Mouse (Mus musculus) cortical plate, adult 2 months (tissue): ENCODE data around the gene Gmpr. TPM values are rescaled to one million over a fixed set of nuclear protein-coding genes. Genes with fewer than 3 reads are reported as not detected.

ENCODE experiments used
- H3K27ac ChIP-seq: fragments of 200-500 bp; 2 replicates; pipeline ENCODE4 v1.5.1; 2012; ENCODE audit warnings: low read length, control low read depth, inconsistent platforms; ENCODE audit not compliant: insufficient read depth
- H3K4me1 ChIP-seq: fragments of 200-500 bp; 2 replicates; pipeline ENCODE4 v1.6.1; 2011; ENCODE audit warnings: low read length; ENCODE audit not compliant: control insufficient read depth, insufficient read depth
- H3K4me3 ChIP-seq: fragments of 200-500 bp; 2 replicates; pipeline ENCODE4 v1.5.1; 2011; ENCODE audit warnings: mild to moderate bottlenecking, low read length, control low read depth; ENCODE audit not compliant: insufficient read depth
- CTCF ChIP-seq: fragments of 200-500 bp; IDR thresholded peaks from 2 replicates; pipeline ENCODE4 v1.5.1; 2011; ENCODE audit warnings: mild to moderate bottlenecking, control low read depth, low read length; ENCODE audit not compliant: insufficient read depth; ENCODE audit errors: extremely low read depth
- POLR2A ChIP-seq: fragments of 200-500 bp; IDR thresholded peaks from 2 replicates; pipeline ENCODE4 v1.6.1; 2011; ENCODE audit warnings: mild to moderate bottlenecking, low read length, control low read depth; ENCODE audit not compliant: insufficient read depth; ENCODE audit errors: extremely low read depth
- polyA plus RNA-seq: library from polyadenylated mRNA; depleted of rRNA; stranded (reverse); fragments of >200 nt; gene quantifications from 2 replicates; pipeline ENCODE4 v1.2.3, GENCODE M21; 2012

The Gmpr gene
- polyA plus RNA-seq, 1 experiment, result 77.8 TPM

GRCm38 (mm10) chr13:45538091-45538490, 30.8 kb downstream of the Gmpr start:
- peaks cover 6% of the 10 kb centered on the region for H3K4me1 ChIP-seq
- TF ChIP-seq POLR2A, result 0 out of 2 replicates have a peak, but pooled peaks have one; percentile 6
- TF ChIP-seq CTCF, result no peak
- H3K27ac ChIP-seq, result peak overlapping the region; percentile 62
- no peak overlapping the region for H3K4me3 ChIP-seq

GRCm38 (mm10) chr13:45538532-45539204, 31.4 kb downstream of the Gmpr start:
- H3K4me1 ChIP-seq, result peaks cover 6% of the 10 kb centered on the region
- peak overlapping the region; percentile 62 for H3K27ac ChIP-seq
- peak overlapping the region; percentile 3 for H3K4me3 ChIP-seq
- TF ChIP-seq CTCF (peak; percentile 96), POLR2A (0 out of 2 replicates have a peak, but pooled peaks have one; percentile 9)

- peak overlapping the region; percentile 11; the same call in 1 of the 2 replicates for H3K27ac ChIP-seq
- H3K4me3 ChIP-seq, result peak overlapping the region; percentile 3
- no peak for TF ChIP-seq POLR2A
- TF ChIP-seq CTCF, result peak; percentile 83
- peaks cover 6% of the 10 kb centered on the region for H3K4me1 ChIP-seq
Measured at GRCm38 (mm10) chr13:45539205-45539568, 31.9 kb downstream of the Gmpr start.

- no peaks in the 10 kb centered on the region for H3K4me1 ChIP-seq
- H3K27ac ChIP-seq, result no peak overlapping the region
- no peak overlapping the region for H3K4me3 ChIP-seq
- TF ChIP-seq CTCF (no peak), POLR2A (no peak)
Measured at GRCm38 (mm10) chr13:45545974-45546373, 38.7 kb downstream of the Gmpr start.

GRCm38 (mm10) chr13:45546946-45547345, 39.7 kb downstream of the Gmpr start:
- no peak for TF ChIP-seq POLR2A
- TF ChIP-seq CTCF, result no peak
- Histone ChIP-seq H3K27ac (no peak overlapping the region), H3K4me3 (no peak overlapping the region), H3K4me1 (no peaks in the 10 kb centered on the region)

GRCm38 (mm10) chr13:45547549-45547948, 40.3 kb downstream of the Gmpr start:
- Histone ChIP-seq H3K4me1 (no peaks in the 10 kb centered on the region), H3K27ac (no peak overlapping the region), H3K4me3 (no peak overlapping the region)
- TF ChIP-seq POLR2A (no peak), CTCF (no peak)

GRCm38 (mm10) chr13:45553674-45554073, 46.4 kb downstream of the Gmpr start:
- no peak overlapping the region for H3K4me3 ChIP-seq
- no peaks in the 10 kb centered on the region for H3K4me1 ChIP-seq
- TF ChIP-seq CTCF (no peak), POLR2A (no peak)
- H3K27ac ChIP-seq, result no peak overlapping the region

- peaks cover 12% of the 10 kb centered on the region; the same call in 1 of the 2 replicates for H3K4me1 ChIP-seq
- no peak overlapping the region for H3K27ac ChIP-seq
- no peak for TF ChIP-seq CTCF
- no peak for TF ChIP-seq POLR2A
- H3K4me3 ChIP-seq, result no peak overlapping the region
Measured at GRCm38 (mm10) chr13:45558367-45558766, 51.1 kb downstream of the Gmpr start.

- Histone ChIP-seq H3K27ac (no peak overlapping the region), H3K4me3 (no peak overlapping the region), H3K4me1 (peaks cover 12% of the 10 kb centered on the region; the same call in 1 of the 2 replicates)
- TF ChIP-seq POLR2A, result no peak
- TF ChIP-seq CTCF, result no peak
Measured at GRCm38 (mm10) chr13:45559258-45559657, 52.0 kb downstream of the Gmpr start.

- Histone ChIP-seq H3K4me1 (peaks cover 17% of the 10 kb centered on the region), H3K4me3 (no peak overlapping the region), H3K27ac (no peak overlapping the region)
- TF ChIP-seq POLR2A (no peak), CTCF (peak; percentile 50)
Measured at GRCm38 (mm10) chr13:45560543-45560942, 53.3 kb downstream of the Gmpr start.
